Mouse (Mus musculus) ES-Bruce4 (cell line): Measurements from ENCODE around the gene Akr1b8.

Experiments used
- CTCF ChIP-seq: IDR thresholded peaks from one replicate; pipeline ENCODE4 v1.8.1; 2011; ENCODE audit warnings: low read depth, low read length
- EP300 ChIP-seq: IDR thresholded peaks from 2 replicates; pipeline ENCODE4 v1.6.1; 2011; ENCODE audit warnings: low read depth, low read length; ENCODE audit not compliant: insufficient read depth
- POLR2A ChIP-seq: IDR thresholded peaks from one replicate; pipeline ENCODE4 v1.8.1; 2011; ENCODE audit warnings: low read length; ENCODE audit not compliant: insufficient read depth

GRCm38 (mm10) chr6:34350037-34350699, 3.8 kb upstream of the Akr1b8 start:
- TF ChIP-seq CTCF (no peak), POLR2A (no peak), EP300 (no peak)
